Mouse (Mus musculus) MEL (cell line): ENCODE results near the gene Sec11a.

ENCODE experiments used
- CTCF ChIP-seq, 3 experiments: IDR thresholded peaks in 2 of 3; conservative IDR thresholded peaks in 1 of 3; 2 replicates each; pipeline ENCODE4 v1.5.1; 2011 to 2012; ENCODE audit warnings: low read length in 3 of 3, low read depth in 2 of 3, mild to moderate bottlenecking in 2 of 3, improper control_type of control experiment in 1 of 3, inconsistent platforms in 1 of 3, mixed read lengths in 1 of 3, moderate library complexity in 1 of 3; ENCODE audit not compliant: control insufficient read depth in 1 of 3, insufficient read depth in 1 of 3, poor library complexity in 1 of 3, severe bottlenecking in 1 of 3
- NRF1 ChIP-seq: IDR thresholded peaks from 2 replicates; pipeline ENCODE4 v1.6.1; 2014; ENCODE audit warnings: low read depth, mild to moderate bottlenecking, inconsistent platforms, low read length, improper control_type of control experiment, moderate library complexity; ENCODE audit not compliant: poor library complexity, insufficient read depth, severe bottlenecking
- POLR2AphosphoS5 ChIP-seq: IDR thresholded peaks from 2 replicates; pipeline ENCODE4 v1.6.1; 2012; ENCODE audit warnings: low read depth, borderline replicate concordance, mild to moderate bottlenecking, inconsistent platforms, low read length, moderate library complexity, mixed read lengths

DNA sequence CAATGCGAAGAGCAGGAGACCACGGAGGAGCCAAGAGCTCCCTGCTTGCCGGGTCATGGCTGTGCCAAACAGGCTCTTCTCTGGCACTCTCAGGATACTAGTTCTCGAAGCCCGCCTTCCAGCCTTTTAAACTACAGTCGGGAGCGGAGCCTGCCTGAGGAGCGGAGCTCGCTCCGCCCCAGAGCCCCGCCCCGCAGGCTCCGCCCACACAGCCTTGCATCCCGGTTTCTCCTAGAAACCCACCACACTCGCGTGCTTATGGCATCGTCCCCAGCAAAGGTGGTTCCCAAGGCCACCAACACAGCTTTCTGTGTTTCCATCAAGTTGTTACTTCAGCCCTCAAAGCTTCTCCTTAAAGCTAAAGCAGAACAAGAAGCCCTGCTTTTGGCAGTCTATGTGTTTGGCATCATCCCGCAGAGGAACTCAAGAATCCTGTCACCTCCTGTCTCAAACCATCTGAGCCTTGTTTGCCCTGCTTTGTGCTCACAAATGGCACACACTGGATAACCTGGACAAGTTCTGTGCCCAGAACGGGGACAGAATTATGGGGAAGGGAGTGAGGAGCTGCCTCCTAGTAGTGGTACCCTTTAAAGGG lies 42.6 kb downstream of the Sec11a start, which contains the start of gene Nmb:
- TF ChIP-seq POLR2AphosphoS5 (no peak), CTCF (IDR thresholded peaks at IDR 0.05 in 2 of 3, conservative IDR thresholded peaks at IDR 0.05 in 1 of 3; ENCODE audit: control insufficient read depth in 1 of 3, insufficient read depth in 1 of 3, low read depth in 2 of 3, low read length in 3 of 3, poor library complexity in 1 of 3, severe bottlenecking in 1 of 3) (no peak), NRF1 (no peak)
